Mouse (Mus musculus) small intestine, adult 2 months (tissue): ENCODE data around the gene Lsm2.
A peak's percentile ranks its signal among the peaks of the same experiment; 100 is the strongest.

Experiments used
- CTCF ChIP-seq: fragments of 200-500 bp; IDR thresholded peaks from 2 replicates; pipeline ENCODE4 v1.5.1; 2012; ENCODE audit warnings: low read depth, mild to moderate bottlenecking, control low read depth, inconsistent platforms, low read length, moderate library complexity, mixed read lengths; ENCODE audit not compliant: insufficient replicate concordance, insufficient read length; ENCODE audit errors: extremely low read depth
- POLR2A ChIP-seq: fragments of 200-500 bp; IDR thresholded peaks from 2 replicates; pipeline ENCODE4 v1.6.1; 2012; ENCODE audit warnings: low read depth, mild to moderate bottlenecking, control low read depth, inconsistent platforms, low read length, moderate library complexity

GRCm38 (mm10) chr17:35023756-35024155 lies 42.1 kb downstream of the Lsm2 start:
- TF ChIP-seq CTCF (no peak), POLR2A (peak; percentile 29; the same call in 1 of the 2 replicates)
